Mouse (Mus musculus): Measurements from ENCODE around the gene Zfp36l2. TPM values are rescaled to one million over a fixed set of nuclear protein-coding genes. Genes with fewer than 3 reads are reported as not detected.
"Not testable (repeated sequence)": the region's sequence is repeated elsewhere in the genome, so short reads cannot be mapped to it uniquely, and the experiment has no call there.

The Zfp36l2 gene
- polyA plus RNA-seq, 1 experiment from 2014 or later, result 5.6 TPM

GRCm38 (mm10) chr17:84189127-84189854 lies 1.5 kb upstream of the Zfp36l2 start:
- no peak for ATAC-seq
- Histone ChIP-seq H3K36me3 (ENCODE audit: control insufficient read depth, insufficient read depth, low read length) (peaks cover 15% of the 10 kb centered on the region), H3K9me3 (replicated peaks; ENCODE audit: control insufficient read depth, low read length) (no peaks in the 10 kb centered on the region), H3K4me1 (ENCODE audit: control insufficient read depth, insufficient read depth, low read length) (peaks cover 7% of the 10 kb centered on the region; the same call in 1 of the 2 replicates), H3K9ac (ENCODE audit: low read length) (peak overlapping the region; percentile 74; the same call in 1 of the 2 replicates), H3K4me2 (ENCODE audit: low read length) (peak overlapping the region; percentile 90; the same call in 1 of the 2 replicates), H3K27me3 (replicated peaks; ENCODE audit: control insufficient read depth, insufficient read depth, low read length) (0 out of 2 replicates have a peak, but pooled peaks cover 3% of the 10 kb centered on the region), H3K4me3 (ENCODE audit: low read depth, low read length) (no peak overlapping the region), H3K27ac (ENCODE audit: low read depth, low read length) (peak overlapping the region; percentile 87)
- no peak for DNase-seq (ENCODE audit: low spot score)
- WGBS, result 76% methylated on average over 5 of the region's 5 CpGs

GRCm38 (mm10) chr17:84188374-84188961 lies 721 bp upstream of the Zfp36l2 start:
- Histone ChIP-seq H3K27ac (ENCODE audit: low read depth, low read length) (peak overlapping the region; percentile 87), H3K9ac (ENCODE audit: low read length) (peak overlapping the region; percentile 74), H3K4me1 (ENCODE audit: control insufficient read depth, insufficient read depth, low read length) (peaks cover 7% of the 10 kb centered on the region; the same call in 1 of the 2 replicates), H3K27me3 (replicated peaks; ENCODE audit: control insufficient read depth, insufficient read depth, low read length) (0 out of 2 replicates have a peak, but pooled peaks cover 3% of the 10 kb centered on the region), H3K4me2 (ENCODE audit: low read length) (peak overlapping the region; percentile 90), H3K4me3 (ENCODE audit: low read depth, low read length) (peak overlapping the region; percentile 56), H3K9me3 (replicated peaks; ENCODE audit: control insufficient read depth, low read length) (no peaks in the 10 kb centered on the region), H3K36me3 (ENCODE audit: control insufficient read depth, insufficient read depth, low read length) (peaks cover 15% of the 10 kb centered on the region)
- DNase-seq (ENCODE audit: low spot score) (peak; percentile 88), ATAC-seq (peak; percentile 80)
- 2% methylated on average over 38 of the region's 38 CpGs for WGBS

- Histone ChIP-seq H3K4me3 (ENCODE audit: low read depth, low read length) (peak overlapping the region; percentile 56), H3K27ac (ENCODE audit: low read depth, low read length) (peak overlapping the region; percentile 81), H3K4me2 (ENCODE audit: low read length) (peak overlapping the region; percentile 90), H3K4me1 (ENCODE audit: control insufficient read depth, insufficient read depth, low read length) (peaks cover 11% of the 10 kb centered on the region; the same call in 1 of the 2 replicates), H3K9ac (ENCODE audit: low read length) (peak overlapping the region; percentile 75)
- not testable (repeated sequence) for H3K36me3 ChIP-seq (ENCODE audit: control insufficient read depth, insufficient read depth, low read length); H3K9me3 ChIP-seq (replicated peaks; ENCODE audit: control insufficient read depth, low read length); H3K27me3 ChIP-seq (replicated peaks; ENCODE audit: control insufficient read depth, insufficient read depth, low read length); DNase-seq (ENCODE audit: low spot score)
- ATAC-seq, result peak; percentile 10; the same call in 1 of the 2 replicates
- 0% methylated on average over 9 of the region's 37 CpGs for WGBS
Measured at GRCm38 (mm10) chr17:84187264-84187663, 483 bp downstream of the Zfp36l2 start.

DNA sequence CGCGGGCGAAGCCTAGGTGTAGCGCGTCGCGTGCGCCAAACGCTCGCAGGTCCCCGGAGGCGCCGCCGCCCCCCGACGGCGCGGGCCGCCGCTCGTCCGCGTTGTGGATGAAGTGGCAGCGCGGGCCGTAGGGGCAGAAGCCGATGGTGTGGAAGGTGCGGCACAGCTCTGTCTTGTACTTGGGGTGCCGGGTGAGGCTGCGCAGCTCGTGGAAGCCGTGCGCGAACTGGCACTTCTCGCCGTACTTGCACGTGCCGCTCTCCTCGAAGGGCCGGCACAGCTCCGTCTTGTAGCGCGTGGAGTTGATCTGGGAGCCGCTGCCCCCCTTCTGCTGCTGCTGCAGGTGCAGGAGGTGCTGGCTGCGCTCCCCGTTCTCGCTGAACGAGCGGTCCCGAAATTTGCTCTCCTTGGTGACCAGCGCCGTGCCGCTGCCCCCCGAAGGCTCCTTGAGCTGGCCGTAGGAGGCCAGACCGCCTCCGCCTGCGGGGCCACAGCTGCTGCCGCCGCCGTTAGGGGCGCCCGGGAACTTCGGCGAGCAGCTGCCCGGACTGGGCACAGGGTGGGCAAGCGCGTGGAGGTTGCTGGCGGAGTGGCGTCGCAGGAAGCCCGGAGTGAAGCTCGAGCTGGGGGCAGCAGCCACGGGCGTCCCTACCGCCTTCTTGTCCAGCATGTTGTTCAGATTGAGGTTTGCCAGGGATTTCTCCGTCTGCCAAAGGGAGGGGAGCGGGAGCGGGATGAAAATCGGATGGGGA lies 1.1 kb downstream of the Zfp36l2 start:
- Histone ChIP-seq H3K27ac (ENCODE audit: low read depth, low read length) (peak overlapping the region; percentile 81), H3K4me3 (ENCODE audit: low read depth, low read length) (peak overlapping the region; percentile 53), H3K27me3 (replicated peaks; ENCODE audit: control insufficient read depth, insufficient read depth, low read length) (0 out of 2 replicates have a peak, but pooled peaks cover 3% of the 10 kb centered on the region), H3K9ac (ENCODE audit: low read length) (peak overlapping the region; percentile 75), H3K4me1 (ENCODE audit: control insufficient read depth, insufficient read depth, low read length) (peaks cover 11% of the 10 kb centered on the region; the same call in 1 of the 2 replicates), H3K4me2 (ENCODE audit: low read length) (peak overlapping the region; percentile 65), H3K9me3 (replicated peaks; ENCODE audit: control insufficient read depth, low read length) (no peaks in the 10 kb centered on the region), H3K36me3 (ENCODE audit: control insufficient read depth, insufficient read depth, low read length) (no peaks in the 10 kb centered on the region)
- WGBS, result under 1% methylated on average over 79 of the region's 80 CpGs
- DNase-seq (ENCODE audit: low spot score), result peak; percentile 43
- no peak for ATAC-seq

DNA sequence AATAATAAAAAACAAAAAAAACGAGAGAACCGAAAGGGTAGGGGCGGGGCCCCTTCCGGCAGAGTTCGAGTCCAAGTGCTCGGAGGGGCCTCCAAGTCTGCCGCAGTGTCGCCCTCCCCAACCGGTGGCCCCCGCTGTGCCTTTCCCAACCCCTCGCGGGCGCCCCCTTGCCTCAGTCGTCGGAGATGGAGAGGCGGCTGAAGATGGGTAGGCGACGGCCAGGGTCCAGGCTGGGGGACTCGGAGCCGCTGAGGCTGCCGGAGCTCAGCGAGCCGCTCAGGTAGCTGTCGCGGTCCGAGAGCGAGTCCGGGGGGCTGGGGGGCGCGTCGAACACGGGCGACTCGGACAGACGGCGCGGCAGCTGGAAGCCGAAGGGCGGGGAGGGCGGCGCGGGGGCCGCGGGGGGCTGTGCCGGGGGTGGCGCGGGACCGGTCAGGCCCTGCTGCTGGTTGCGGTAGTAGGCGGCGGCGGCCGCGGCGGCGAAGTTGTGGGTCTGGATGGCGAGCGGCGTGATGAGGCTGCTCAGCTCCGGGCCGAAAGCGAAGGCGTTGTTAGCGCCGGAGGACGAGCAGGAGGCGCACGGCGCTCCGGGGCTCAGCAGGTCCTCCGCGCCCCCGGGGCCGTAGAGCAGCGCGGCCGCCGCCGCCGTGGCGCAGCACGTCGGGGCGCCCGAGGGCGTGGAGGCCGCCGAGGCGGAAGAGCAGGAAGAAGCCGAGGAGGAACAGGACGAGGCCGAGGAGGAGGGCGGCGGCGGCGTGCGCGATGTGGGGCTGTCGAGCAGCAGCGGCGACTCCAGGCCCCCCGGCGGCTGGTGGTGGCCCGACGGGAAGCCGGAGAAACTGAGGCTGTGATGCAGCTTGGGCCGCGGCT lies 1.9 kb downstream of the Zfp36l2 start:
- Histone ChIP-seq H3K4me3 (ENCODE audit: low read depth, low read length) (peak overlapping the region; percentile 53), H3K4me1 (ENCODE audit: control insufficient read depth, insufficient read depth, low read length) (peaks cover 11% of the 10 kb centered on the region; the same call in 1 of the 2 replicates), H3K36me3 (ENCODE audit: control insufficient read depth, insufficient read depth, low read length) (no peaks in the 10 kb centered on the region), H3K27me3 (replicated peaks; ENCODE audit: control insufficient read depth, insufficient read depth, low read length) (0 out of 2 replicates have a peak, but pooled peaks cover 3% of the 10 kb centered on the region), H3K4me2 (ENCODE audit: low read length) (peak overlapping the region; percentile 65), H3K9ac (ENCODE audit: low read length) (peak overlapping the region; percentile 75), H3K9me3 (replicated peaks; ENCODE audit: control insufficient read depth, low read length) (no peaks in the 10 kb centered on the region), H3K27ac (ENCODE audit: low read depth, low read length) (peak overlapping the region; percentile 81)
- under 1% methylated on average over 99 of the region's 108 CpGs for WGBS
- DNase-seq (ENCODE audit: low spot score) (peak; percentile 70), ATAC-seq (no peak)

DNA sequence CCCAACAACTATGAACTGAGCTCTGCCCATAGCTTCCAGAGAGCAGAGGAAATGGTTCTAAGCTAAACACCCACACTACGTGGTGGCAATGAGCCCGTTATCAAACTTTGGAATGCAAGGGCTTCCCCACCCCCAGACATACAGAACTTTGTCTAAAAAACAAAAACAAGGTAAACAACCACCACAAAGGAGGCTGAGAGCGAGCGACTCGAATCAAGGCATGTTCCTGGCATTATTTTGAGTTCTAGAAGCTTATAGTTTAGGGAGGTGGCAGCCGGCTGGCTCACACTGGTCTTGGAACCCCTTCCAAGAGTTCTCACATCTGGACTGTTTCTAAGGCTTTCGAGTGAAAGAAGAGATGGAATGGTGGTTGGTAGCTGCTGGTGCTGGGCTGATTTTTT lies 2.7 kb downstream of the Zfp36l2 start:
- Histone ChIP-seq H3K4me3 (ENCODE audit: low read depth, low read length) (peak overlapping the region; percentile 53), H3K27ac (ENCODE audit: low read depth, low read length) (no peak overlapping the region), H3K27me3 (replicated peaks; ENCODE audit: control insufficient read depth, insufficient read depth, low read length) (0 out of 2 replicates have a peak, but pooled peaks cover 3% of the 10 kb centered on the region), H3K36me3 (ENCODE audit: control insufficient read depth, insufficient read depth, low read length) (no peaks in the 10 kb centered on the region), H3K9ac (ENCODE audit: low read length) (peak overlapping the region; percentile 75), H3K9me3 (replicated peaks; ENCODE audit: control insufficient read depth, low read length) (no peaks in the 10 kb centered on the region), H3K4me2 (ENCODE audit: low read length) (peak overlapping the region; percentile 65), H3K4me1 (ENCODE audit: control insufficient read depth, insufficient read depth, low read length) (peaks cover 11% of the 10 kb centered on the region; the same call in 1 of the 2 replicates)
- WGBS, result 5% methylated on average over 7 of the region's 7 CpGs
- no peak for DNase-seq (ENCODE audit: low spot score)
- ATAC-seq, result no peak

DNA sequence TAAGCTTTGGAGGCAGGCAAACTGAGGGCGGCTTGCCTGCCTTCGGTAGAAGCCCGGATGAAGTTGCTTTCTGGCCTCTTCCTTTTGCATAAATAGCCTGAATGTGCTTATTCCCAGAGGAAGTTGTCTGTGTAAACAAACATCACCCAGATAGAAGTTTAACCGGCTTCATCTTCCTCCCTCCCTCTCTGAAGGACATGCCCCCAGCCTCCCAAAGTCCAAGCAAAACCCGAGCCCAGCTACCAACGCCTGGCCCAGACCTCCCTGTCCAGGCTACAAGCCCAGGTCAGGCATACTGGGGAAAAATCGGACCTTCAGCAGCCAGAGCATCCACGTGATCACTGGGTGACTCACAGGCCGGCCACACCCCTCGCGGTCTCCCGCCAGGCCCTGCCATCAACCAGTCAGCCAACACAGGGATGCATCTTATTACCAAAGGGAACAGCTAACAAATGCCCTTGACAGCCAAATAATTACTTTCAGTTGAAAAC lies 4.4 kb downstream of the Zfp36l2 start:
- H3K27me3 ChIP-seq (replicated peaks; ENCODE audit: control insufficient read depth, insufficient read depth, low read length), result 0 out of 2 replicates have a peak, but pooled peaks cover 3% of the 10 kb centered on the region
- H3K9me3 ChIP-seq (replicated peaks; ENCODE audit: control insufficient read depth, low read length), result no peaks in the 10 kb centered on the region
- DNase-seq (ENCODE audit: low spot score), result peak; percentile 68
- no peak overlapping the region for H3K4me3 ChIP-seq (ENCODE audit: low read depth, low read length)
- H3K4me2 ChIP-seq (ENCODE audit: low read length), result peak overlapping the region; percentile 29
- no peak overlapping the region; the same call in 1 of the 2 replicates for H3K27ac ChIP-seq (ENCODE audit: low read depth, low read length)
- H3K4me1 ChIP-seq (ENCODE audit: control insufficient read depth, insufficient read depth, low read length), result peaks cover 4% of the 10 kb centered on the region; the same call in 1 of the 2 replicates
- WGBS, result 13% methylated on average over 12 of the region's 12 CpGs
- 0 out of 2 replicates have a peak overlapping the region, but pooled peaks have one; percentile 22 for H3K9ac ChIP-seq (ENCODE audit: low read length)
- no peaks in the 10 kb centered on the region for H3K36me3 ChIP-seq (ENCODE audit: control insufficient read depth, insufficient read depth, low read length)
- ATAC-seq, result no peak

Measured in forebrain, embryonic 14.5 days (tissue).